Mouse (Mus musculus): ENCODE measurements at regions not wholly inside any gene's neighbourhood (a gene's known extent, or its start where the extent isn't known, plus 50 kb on each side); places are given as distances from the start of the nearest gene placed in this dataset.

DNA sequence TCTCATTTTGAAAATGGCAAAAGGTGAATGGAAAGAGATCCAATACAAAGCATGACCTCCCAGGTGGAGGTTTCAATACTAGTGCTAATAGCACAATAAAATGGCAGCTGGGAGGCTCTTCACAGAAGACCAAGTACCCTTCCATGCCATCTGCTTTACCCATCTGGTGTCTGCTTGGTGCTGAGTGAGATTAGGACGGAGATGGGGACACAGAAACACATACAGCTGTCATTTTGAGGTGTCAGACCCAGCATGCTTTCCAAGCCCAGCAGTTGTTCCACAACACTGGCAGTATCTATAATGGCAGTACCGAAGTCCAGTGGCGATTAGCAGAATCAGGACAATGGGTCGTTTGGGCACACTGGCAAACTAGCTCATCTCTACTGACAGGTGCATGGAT lies 118.9 kb upstream of the 1700064H15Rik start:
- DNase-seq (ENCODE audit: low spot score), result no peak

- no peak for DNase-seq (ENCODE audit: low spot score)
Measured at GRCm38 (mm10) chr3:19751946-19752345, 123.5 kb upstream of the 1700064H15Rik start.

DNA sequence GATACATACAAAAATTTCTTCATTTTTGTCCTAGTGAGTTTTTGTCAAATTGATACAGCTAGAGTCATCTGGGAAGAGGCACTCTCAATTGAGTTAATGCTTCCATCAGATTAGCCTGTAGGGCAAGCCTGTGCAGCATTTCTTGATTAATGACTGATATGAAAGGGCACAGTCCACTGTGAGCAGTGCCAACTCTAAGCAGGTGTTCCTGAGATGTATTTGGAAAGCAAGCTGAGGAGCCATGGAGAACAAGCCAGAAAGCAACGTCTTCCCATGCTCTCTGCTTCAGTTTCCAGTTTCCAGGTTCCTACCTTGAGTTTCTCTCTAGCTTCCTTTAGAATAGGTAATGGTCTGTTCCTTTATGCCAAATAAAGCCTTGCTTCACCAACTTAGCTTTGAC lies 125.5 kb upstream of the 1700064H15Rik start:
- DNase-seq (ENCODE audit: low spot score), result no peak

DNA sequence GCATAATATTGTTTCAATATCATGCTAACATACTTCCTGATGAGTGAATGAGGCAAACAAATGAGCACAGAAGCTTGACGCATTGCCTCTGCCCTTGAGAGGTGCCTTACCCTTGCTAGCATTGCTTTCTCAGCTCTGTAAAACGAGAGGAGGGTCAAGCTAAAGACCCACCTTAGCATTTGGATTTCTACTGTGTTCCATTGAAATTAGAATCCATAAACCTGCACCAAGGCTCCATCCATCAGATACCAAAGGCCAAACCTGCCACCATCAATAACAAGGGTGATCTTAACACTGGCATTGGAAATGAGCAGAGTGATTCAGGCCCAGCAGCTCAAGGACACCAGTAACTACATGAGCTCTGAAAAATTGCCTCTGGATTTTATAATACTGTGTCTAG lies 126.2 kb upstream of the 1700064H15Rik start:
- DNase-seq (ENCODE audit: low spot score), result no peak

DNA sequence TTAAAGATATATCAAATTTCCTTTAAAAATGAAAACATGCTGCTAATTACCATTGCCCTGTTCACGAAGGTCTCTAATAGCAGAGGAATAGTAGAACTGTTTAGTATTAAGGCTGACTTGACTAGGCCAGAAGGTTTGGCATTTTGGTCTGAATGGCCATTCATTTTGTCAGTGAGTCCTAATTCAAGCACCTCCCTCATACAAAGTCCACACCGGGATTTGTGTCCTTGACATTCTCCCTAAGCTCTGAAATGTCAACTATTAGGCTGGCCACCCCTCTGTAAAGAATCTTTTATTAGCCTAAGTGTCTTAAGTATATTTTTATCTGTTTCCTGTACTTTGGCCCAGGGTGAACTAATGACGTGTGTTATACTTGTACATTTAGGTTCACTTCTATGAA lies 126.7 kb upstream of the 1700064H15Rik start:
- no peak for DNase-seq (ENCODE audit: low spot score)

GRCm38 (mm10) chr3:19798543-19799106 lies 158.2 kb upstream of the Cp start:
- no peak for DNase-seq (ENCODE audit: low spot score)

DNA sequence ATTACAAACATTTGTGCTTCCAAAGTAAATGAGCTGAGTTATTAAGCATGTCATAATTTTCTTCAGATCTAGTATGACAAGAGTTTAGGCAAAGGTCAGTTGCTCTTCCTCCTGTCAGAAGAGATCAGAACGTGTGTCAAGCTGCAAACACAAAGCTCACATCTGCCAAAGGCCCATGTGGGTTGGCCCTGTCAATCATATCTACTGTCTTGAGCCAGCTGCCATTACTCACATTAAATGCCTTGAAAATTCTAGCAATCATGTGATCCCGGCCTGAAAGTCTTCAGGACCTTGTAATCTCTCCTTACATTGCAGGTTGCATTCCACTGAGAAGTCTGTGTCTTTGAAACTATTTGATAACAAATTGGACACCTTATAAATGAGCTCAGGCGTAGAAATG lies 146.8 kb upstream of the Cp start:
- DNase-seq (ENCODE audit: low spot score), result no peak

- DNase-seq (ENCODE audit: low spot score), result no peak
Measured at GRCm38 (mm10) chr3:19824904-19825303, 131.9 kb upstream of the Cp start.

DNA sequence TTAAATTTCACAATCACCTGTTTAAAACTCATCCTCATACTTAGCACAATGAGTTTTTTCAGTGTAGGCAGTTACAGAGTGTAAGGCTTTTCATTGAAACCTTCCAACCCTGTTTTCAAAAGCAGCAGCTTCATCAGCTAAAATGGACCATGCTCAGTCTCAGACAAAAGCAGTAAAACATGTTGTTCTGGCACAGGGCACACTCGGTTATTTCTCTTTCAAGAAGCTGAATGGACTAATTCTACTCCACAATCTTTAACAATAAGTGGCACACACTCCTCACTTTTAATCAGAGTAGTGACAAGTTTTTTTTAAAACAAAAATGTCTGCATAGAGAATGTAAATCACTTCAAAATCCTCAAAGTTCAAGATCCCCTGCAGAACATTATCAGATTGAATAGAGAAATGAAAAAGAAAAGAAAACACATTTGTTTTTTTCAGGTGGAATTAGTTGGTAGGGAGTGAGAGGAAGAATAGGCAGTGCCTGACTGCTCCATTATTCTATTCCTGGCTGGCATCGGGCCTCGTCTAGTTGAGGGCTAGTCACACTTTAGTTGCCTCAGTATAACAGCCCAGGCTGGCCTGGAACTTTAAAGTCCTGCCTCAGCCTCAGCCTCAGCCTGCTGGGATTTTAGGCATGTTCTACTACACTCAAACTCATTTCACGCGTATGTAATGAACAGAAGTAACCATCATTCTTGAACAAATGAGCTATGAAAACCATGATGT lies 128.2 kb upstream of the Cp start:
- DNase-seq (ENCODE audit: low spot score), result no peak

DNA sequence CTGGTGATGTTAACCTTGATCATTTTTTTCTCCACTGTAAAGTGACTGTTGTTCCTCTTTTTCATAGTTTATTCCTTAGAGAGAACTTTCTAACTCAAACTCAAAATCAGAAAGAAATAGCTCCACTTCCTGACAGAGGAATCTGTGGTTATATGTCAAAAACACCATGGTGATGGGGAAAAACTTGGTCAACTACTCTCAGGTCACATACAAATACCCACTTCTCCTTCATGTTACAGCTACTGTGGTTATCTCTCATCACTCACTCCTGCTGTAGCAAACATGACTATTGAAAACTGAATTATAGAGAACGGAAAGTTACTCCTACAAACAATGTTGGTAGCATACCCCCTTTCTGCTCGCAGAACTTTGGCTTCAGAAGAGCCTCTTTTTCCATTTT lies 127.1 kb upstream of the Cp start:
- no peak for DNase-seq (ENCODE audit: low spot score)

DNA sequence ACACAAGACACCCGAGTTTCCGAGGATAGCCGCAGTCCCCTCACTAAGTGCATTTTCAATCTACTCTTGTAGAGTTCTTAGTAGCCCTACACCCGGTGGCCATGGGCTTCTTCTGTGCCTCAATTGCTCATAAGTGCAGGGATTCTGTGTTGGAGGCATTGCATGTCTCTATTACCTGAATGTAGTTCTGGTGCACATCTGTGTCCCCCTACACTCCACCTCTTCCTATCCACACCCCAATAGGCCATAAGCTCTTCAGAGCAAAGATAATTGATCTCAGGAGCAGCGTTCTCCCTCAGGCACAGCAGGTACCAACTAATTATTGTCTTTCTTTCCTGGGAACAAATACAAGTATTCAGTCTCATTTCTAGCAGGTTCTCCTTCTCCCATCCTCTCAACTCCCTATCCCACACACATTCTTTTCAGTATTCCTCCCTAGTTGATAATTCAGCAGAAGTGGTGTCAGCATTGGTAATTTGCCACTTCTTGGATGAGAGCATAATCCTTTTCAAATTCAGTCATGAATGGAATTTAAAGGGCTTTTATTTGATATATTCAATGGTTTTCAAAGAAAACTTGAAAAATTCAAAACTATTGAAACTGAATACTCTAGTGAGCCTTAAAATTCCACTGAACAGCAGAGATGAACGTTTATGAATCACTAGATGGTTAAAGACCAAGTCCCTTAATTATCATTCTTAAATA lies 108.7 kb upstream of the Cp start:
- DNase-seq (ENCODE audit: low spot score), result no peak

GRCm38 (mm10) chr3:19848736-19849269 lies 108.1 kb upstream of the Cp start:
- no peak for DNase-seq (ENCODE audit: low spot score)

GRCm38 (mm10) chr3:19882623-19883022 lies 74.2 kb upstream of the Cp start:
- DNase-seq (ENCODE audit: low spot score), result no peak

- DNase-seq (ENCODE audit: low spot score), result no peak
Measured at GRCm38 (mm10) chr3:19888405-19888804, 68.4 kb upstream of the Cp start.

- no peak for DNase-seq (ENCODE audit: low spot score)
Measured at GRCm38 (mm10) chr3:19894258-19894629, 62.6 kb upstream of the Cp start.

- DNase-seq (ENCODE audit: low spot score), result peak; percentile 95
Measured at GRCm38 (mm10) chr3:19894630-19895578, 62.0 kb upstream of the Cp start.

DNA sequence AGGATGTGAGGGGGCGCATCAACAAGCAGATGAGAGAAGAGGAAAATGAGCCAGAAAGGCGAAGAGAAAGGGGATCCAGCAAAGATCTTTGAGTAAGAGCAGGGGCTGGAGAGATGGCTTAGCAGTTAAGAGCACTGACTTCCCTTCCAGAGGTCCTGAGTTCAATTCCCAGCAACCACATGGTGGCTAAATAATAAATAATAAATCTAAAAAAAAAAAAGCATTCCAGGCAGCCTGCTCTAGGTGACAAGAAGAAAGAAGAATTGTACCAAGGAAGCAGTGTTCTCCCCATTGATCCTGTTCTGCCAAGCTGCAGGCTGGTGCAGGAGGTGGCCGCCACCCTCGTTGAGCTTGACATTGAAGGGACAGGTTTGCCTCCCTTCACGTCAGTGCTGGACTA lies 61.1 kb upstream of the Cp start:
- no peak for DNase-seq (ENCODE audit: low spot score)

GRCm38 (mm10) chr3:19897140-19897539 lies 59.7 kb upstream of the Cp start:
- no peak for DNase-seq (ENCODE audit: low spot score)

GRCm38 (mm10) chr3:19902226-19902625 lies 54.6 kb upstream of the Cp start:
- no peak for DNase-seq (ENCODE audit: low spot score)

DNA sequence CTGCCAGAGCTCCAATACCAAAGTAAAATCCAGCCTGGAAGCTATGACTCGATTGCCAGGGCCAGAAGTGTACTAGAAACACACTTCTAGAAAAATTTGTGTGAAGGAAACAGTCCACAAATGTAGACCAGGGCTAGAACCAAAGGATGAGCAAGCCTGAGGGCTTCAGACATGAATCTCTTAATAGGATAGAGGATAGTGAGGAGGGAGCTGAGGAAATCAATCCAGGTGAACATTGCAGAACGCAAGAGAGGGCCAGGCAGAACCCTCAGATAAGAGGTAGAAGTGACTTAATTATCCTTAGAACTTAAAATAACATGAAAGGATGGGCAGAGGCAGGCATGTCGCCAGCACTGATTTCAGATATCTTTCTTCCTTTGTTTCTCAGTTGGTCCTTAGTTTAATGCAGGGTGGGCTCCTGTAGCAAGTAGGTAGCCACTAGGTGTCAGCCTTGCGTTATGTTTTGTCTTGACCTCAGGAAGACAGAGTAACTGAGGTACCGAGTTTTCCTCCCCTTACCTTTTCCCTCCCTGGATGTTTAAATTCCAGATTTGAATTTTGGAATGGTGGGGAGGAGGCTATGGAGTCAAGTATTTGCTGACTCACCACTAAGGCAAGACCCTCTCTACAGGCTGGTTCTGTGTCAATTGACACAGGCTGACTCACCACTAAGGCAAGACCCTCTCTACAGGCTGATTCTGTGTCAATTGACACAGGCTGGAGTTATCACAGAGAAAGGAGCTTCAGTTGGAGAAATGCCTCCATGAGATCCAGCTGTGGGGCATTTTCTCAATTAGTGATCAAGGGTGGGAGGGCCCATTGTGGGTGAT lies 52.2 kb upstream of the Cp start:
- peak; percentile 31 for DNase-seq (ENCODE audit: low spot score)

All from yolk sac, embryonic 10.5 days (tissue).